Mouse (Mus musculus): Measurements from ENCODE around the gene Tbc1d10a. TPM values are rescaled to one million over a fixed set of nuclear protein-coding genes. Genes with fewer than 3 reads are reported as not detected.
A peak's percentile ranks its signal among the peaks of the same experiment; 100 is the strongest.

Tbc1d10a gene
- polyA plus RNA-seq, 1 experiment from 2014 or later, result 20.9 TPM

DNA sequence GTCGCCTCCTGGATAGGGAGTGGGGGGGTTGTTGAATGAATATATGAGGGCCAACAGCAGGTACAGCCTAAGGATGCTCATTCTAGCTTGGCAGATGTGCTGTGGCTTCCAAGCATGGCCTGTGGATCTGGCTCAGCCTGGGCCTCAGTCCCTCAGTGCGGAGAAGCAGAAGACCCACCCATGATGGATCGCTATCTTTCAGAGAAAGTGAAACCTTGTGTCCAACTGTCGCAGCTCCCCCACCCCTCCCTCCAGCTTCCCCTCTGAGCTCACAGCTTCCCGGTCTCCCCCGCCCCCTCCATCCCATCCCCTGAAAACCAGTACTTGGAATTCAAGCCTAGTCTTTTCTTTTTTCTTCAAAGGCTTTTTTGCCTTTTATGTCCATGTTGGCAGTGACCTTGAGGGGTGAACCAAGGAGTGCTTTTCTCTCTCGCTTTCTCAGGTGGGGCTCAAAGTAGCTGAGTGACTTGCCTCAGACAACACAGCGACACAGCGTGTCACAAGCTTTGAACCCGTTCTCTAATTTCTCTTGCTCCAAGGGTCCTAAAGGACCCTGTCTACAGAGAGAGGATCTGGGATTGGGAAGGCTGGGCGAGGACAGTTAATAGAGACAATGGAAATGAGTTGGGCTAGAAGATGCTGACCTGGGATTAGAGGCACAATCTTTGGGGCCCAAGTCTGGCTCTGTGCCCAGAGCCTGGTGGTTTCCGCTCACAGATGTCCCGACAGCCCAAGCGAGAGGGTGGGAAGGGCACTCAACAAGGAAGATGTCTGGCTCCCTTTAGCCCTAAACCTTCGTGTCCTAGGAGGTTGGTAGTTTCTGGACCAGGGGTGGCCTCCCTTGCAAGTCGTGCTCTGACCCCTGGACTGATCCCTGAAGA is 49.3 kb downstream of the Tbc1d10a start, which contains the start of gene Osm:
Osm (plus strand) TSS at position 756 of the 881 bp plus-strand sequence.
- Histone ChIP-seq H3K4me1 (ENCODE audit: control insufficient read depth, insufficient read depth, low read length) (no peaks in the 10 kb centered on the region), H3K4me3 (ENCODE audit: low read length) (peak within 1 kb of the TSS; percentile 27), H3K36me3 (ENCODE audit: control insufficient read depth, insufficient read depth) (no peaks in the 10 kb centered on the region), H3K4me2 (ENCODE audit: low read depth, low read length) (peak within 1 kb of the TSS; percentile 29), H3K27me3 (ENCODE audit: control insufficient read depth, insufficient read depth, low read length) (no peaks in the 10 kb centered on the region), H3K9me3 (replicated peaks; ENCODE audit: control insufficient read depth, low read length) (no peaks in the 10 kb centered on the region), H3K27ac (ENCODE audit: low read length) (peak within 1 kb of the TSS; percentile 17; the same call in 1 of the 2 replicates), H3K9ac (ENCODE audit: low read length) (no peak within 1 kb of the TSS; the same call in 1 of the 2 replicates)
- WGBS, result 59% methylated on average over 16 of the region's 16 CpGs
- ATAC-seq (replicated peaks; ENCODE audit: extremely low read depth, insufficient read depth, low FRiP score), result no peak

DNA sequence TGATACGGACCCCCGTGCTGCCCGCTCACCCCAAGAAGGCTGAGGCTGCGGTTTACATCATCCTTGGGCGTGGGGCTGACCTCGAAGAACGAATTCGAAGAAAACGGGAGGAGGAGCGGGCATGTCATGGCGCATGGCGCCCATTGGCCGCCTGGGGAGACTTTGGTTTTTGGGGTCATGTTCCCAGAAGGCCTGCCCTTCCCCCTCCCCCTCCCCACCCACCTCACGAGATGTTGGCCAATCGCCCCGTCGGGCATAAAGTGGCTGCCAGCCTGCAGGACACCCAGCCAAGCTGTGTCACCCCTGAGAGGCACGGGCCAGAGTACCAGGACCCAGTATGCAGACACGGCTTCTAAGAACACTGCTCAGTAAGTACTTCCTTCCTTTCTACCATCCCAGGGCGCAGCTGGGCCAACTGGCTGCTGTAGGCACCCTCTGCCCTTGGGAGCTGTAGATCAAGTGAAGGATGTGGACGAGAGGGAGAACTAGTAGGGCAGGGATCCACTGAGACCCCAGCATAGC is 50.0 kb downstream of the Tbc1d10a start:
- Histone ChIP-seq H3K4me2 (ENCODE audit: low read depth, low read length) (peak overlapping the region; percentile 29), H3K4me3 (ENCODE audit: low read length) (peak overlapping the region; percentile 27), H3K27me3 (ENCODE audit: control insufficient read depth, insufficient read depth, low read length) (no peaks in the 10 kb centered on the region), H3K4me1 (ENCODE audit: control insufficient read depth, insufficient read depth, low read length) (no peaks in the 10 kb centered on the region), H3K9me3 (replicated peaks; ENCODE audit: control insufficient read depth, low read length) (no peaks in the 10 kb centered on the region), H3K27ac (ENCODE audit: low read length) (peak overlapping the region; percentile 17; the same call in 1 of the 2 replicates), H3K36me3 (ENCODE audit: control insufficient read depth, insufficient read depth) (no peaks in the 10 kb centered on the region), H3K9ac (ENCODE audit: low read length) (no peak overlapping the region; the same call in 1 of the 2 replicates)
- WGBS, result 85% methylated on average over 21 of the region's 21 CpGs
- no peak for ATAC-seq (replicated peaks; ENCODE audit: extremely low read depth, insufficient read depth, low FRiP score)

DNA sequence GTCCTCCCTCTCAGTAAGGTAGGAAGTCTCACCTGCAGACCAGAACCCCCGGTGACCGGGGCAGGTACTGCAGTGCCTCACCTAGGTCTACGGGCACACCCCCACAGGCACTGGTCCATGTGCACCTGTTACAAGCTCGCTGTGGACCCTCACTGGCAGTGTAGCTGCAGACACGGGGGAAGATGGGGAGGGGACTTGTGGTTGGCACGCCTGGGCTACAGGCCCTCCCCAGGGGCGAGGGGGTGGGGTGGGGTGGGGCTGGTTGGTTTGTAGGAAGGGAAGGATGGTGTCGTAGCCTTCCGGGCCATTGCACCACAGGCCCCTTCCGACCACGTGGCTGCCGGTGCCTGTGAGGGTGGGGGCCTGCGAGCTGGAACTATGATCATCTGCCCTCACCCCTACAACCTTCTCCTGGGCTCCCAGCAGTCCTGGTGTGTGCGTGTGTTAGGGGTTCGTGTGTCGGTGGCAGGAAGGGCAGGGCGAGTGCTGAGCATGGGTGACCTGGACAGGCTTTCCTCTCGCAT is 50.9 kb downstream of the Tbc1d10a start:
- 69% methylated on average over 18 of the region's 18 CpGs for WGBS
- H3K4me1 ChIP-seq (ENCODE audit: control insufficient read depth, insufficient read depth, low read length), result no peaks in the 10 kb centered on the region
- ATAC-seq (replicated peaks; ENCODE audit: extremely low read depth, insufficient read depth, low FRiP score), result peak; percentile 37; the same call in 1 of the 2 replicates
- no peak overlapping the region for H3K9ac ChIP-seq (ENCODE audit: low read length)
- H3K27ac ChIP-seq (ENCODE audit: low read length), result no peak overlapping the region; the same call in 1 of the 2 replicates
- H3K36me3 ChIP-seq (ENCODE audit: control insufficient read depth, insufficient read depth), result no peaks in the 10 kb centered on the region
- H3K4me3 ChIP-seq (ENCODE audit: low read length), result peak overlapping the region; percentile 27
- H3K27me3 ChIP-seq (ENCODE audit: control insufficient read depth, insufficient read depth, low read length), result no peaks in the 10 kb centered on the region
- H3K9me3 ChIP-seq (replicated peaks; ENCODE audit: control insufficient read depth, low read length), result no peaks in the 10 kb centered on the region
- peak overlapping the region; percentile 29 for H3K4me2 ChIP-seq (ENCODE audit: low read depth, low read length)

DNA sequence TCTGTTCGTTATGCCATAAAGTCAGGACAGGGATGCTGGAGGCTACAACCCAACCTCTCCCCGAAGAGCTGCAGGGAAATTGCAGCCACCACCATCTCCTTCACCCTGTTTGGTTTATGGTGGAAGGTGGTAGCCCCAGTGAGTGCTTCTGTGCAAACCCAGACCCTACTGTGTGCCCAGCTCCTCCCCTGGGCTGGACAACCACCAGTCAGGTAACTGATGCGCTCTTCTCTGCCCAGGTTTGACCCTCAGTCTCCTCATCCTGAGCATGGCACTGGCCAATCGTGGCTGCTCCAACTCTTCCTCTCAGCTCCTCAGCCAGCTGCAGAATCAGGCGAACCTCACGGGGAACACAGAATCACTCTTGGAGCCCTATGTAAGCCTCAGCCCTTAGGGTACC is 51.6 kb downstream of the Tbc1d10a start:
- Histone ChIP-seq H3K4me2 (ENCODE audit: low read depth, low read length) (no peak overlapping the region), H3K9ac (ENCODE audit: low read length) (no peak overlapping the region), H3K4me1 (ENCODE audit: control insufficient read depth, insufficient read depth, low read length) (no peaks in the 10 kb centered on the region), H3K27me3 (ENCODE audit: control insufficient read depth, insufficient read depth, low read length) (no peaks in the 10 kb centered on the region), H3K4me3 (ENCODE audit: low read length) (no peak overlapping the region), H3K36me3 (ENCODE audit: control insufficient read depth, insufficient read depth) (no peaks in the 10 kb centered on the region), H3K27ac (ENCODE audit: low read length) (no peak overlapping the region), H3K9me3 (replicated peaks; ENCODE audit: control insufficient read depth, low read length) (no peaks in the 10 kb centered on the region)
- ATAC-seq (replicated peaks; ENCODE audit: extremely low read depth, insufficient read depth, low FRiP score), result no peak
- WGBS, result 85% methylated on average over 6 of the region's 6 CpGs

DNA sequence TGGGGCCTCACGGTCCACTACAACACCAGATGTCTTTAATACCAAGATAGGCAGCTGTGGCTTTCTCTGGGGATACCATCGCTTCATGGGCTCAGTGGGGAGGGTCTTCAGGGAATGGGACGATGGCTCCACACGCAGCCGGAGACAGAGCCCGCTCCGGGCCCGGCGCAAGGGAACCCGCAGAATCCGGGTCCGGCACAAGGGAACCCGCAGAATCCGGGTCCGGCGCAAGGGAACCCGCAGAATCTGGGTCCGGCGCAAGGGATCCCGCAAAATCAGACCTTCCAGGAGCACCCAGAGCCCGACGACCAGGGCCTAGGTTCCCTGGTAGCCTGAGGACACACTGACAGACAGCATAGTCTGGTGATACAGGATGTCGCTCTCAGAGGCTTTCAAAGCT is 53.1 kb downstream of the Tbc1d10a start:
- H3K4me2 ChIP-seq (ENCODE audit: low read depth, low read length), result no peak overlapping the region
- H3K27ac ChIP-seq (ENCODE audit: low read length), result no peak overlapping the region
- H3K9ac ChIP-seq (ENCODE audit: low read length), result no peak overlapping the region
- H3K36me3 ChIP-seq (ENCODE audit: control insufficient read depth, insufficient read depth), result no peaks in the 10 kb centered on the region
- no peak for ATAC-seq (replicated peaks; ENCODE audit: extremely low read depth, insufficient read depth, low FRiP score)
- H3K27me3 ChIP-seq (ENCODE audit: control insufficient read depth, insufficient read depth, low read length), result no peaks in the 10 kb centered on the region
- no peaks in the 10 kb centered on the region for H3K9me3 ChIP-seq (replicated peaks; ENCODE audit: control insufficient read depth, low read length)
- no peaks in the 10 kb centered on the region for H3K4me1 ChIP-seq (ENCODE audit: control insufficient read depth, insufficient read depth, low read length)
- no peak overlapping the region for H3K4me3 ChIP-seq (ENCODE audit: low read length)
- WGBS, result 89% methylated on average over 23 of the region's 23 CpGs

DNA sequence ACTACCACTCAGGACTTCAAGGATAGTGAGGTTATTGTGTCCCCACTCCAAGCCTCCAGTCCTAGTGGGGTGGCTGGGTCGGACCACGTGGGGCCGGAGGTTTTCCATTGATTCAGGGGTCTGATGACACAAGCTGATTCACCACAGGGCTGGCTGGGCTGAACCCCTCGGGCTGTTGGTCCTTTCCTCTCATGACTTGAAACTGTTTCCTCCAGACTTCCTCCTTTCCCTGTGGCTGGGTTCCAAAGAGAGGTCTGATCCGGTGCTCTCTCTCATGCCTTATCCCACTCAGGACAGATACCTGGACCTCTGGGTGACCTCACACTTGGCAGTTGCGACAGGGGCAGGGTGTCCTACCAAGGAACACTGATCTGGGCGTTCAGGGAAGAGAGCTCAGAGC is 53.6 kb downstream of the Tbc1d10a start:
- Histone ChIP-seq H3K27ac (ENCODE audit: low read length) (no peak overlapping the region), H3K4me2 (ENCODE audit: low read depth, low read length) (no peak overlapping the region), H3K27me3 (ENCODE audit: control insufficient read depth, insufficient read depth, low read length) (no peaks in the 10 kb centered on the region), H3K36me3 (ENCODE audit: control insufficient read depth, insufficient read depth) (no peaks in the 10 kb centered on the region), H3K9me3 (replicated peaks; ENCODE audit: control insufficient read depth, low read length) (no peaks in the 10 kb centered on the region), H3K4me3 (ENCODE audit: low read length) (no peak overlapping the region), H3K4me1 (ENCODE audit: control insufficient read depth, insufficient read depth, low read length) (no peaks in the 10 kb centered on the region), H3K9ac (ENCODE audit: low read length) (no peak overlapping the region)
- ATAC-seq (replicated peaks; ENCODE audit: extremely low read depth, insufficient read depth, low FRiP score), result no peak
- 62% methylated on average over 7 of the region's 7 CpGs for WGBS

DNA sequence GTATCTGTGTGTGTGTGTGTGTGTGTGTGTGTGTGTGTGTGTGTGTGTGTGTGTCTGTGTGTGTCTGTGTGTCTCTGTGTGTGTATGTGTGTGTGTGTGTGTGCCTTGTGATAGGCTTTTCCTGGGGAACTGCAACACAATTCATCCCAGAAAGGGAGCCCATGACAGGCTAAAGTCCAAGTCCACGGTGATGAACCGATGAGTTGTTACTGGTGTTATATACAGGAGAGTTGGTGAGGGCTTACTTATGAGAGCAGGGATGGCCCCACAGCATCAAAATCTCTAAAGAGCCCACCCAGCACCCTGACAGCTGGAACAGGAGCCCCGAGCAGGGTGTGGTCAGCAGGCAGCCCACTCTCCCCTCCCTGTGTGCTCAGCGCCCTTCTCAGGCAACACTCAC is 54.6 kb downstream of the Tbc1d10a start:
- Histone ChIP-seq H3K4me2 (ENCODE audit: low read depth, low read length) (no peak overlapping the region), H3K27ac (ENCODE audit: low read length) (no peak overlapping the region), H3K4me3 (ENCODE audit: low read length) (no peak overlapping the region), H3K36me3 (ENCODE audit: control insufficient read depth, insufficient read depth) (no peaks in the 10 kb centered on the region), H3K9ac (ENCODE audit: low read length) (no peak overlapping the region), H3K4me1 (ENCODE audit: control insufficient read depth, insufficient read depth, low read length) (no peaks in the 10 kb centered on the region), H3K9me3 (replicated peaks; ENCODE audit: control insufficient read depth, low read length) (no peaks in the 10 kb centered on the region), H3K27me3 (ENCODE audit: control insufficient read depth, insufficient read depth, low read length) (no peaks in the 10 kb centered on the region)
- ATAC-seq (replicated peaks; ENCODE audit: extremely low read depth, insufficient read depth, low FRiP score), result no peak
- 79% methylated on average over 4 of the region's 4 CpGs for WGBS

DNA sequence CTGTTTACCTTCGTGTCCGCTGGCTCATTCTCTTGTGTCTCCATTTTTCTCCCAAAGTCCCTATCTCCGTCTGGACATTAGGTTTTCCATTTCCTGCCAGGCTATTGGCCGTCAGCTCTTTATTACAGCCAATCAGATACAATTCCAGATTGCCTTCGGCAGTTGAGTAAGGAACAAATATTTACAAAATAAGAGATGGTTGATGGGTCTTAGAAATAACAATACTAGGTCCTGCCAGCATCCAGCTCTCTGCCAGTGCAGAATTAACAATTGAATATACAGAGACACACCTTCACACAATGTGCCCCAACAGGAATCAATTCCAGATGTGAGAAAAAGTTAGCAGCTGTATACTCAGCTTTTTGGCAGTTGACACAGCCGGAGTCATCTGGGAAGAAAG is 59.5 kb downstream of the Tbc1d10a start:
- Histone ChIP-seq H3K27me3 (ENCODE audit: control insufficient read depth, insufficient read depth, low read length) (no peaks in the 10 kb centered on the region), H3K4me1 (ENCODE audit: control insufficient read depth, insufficient read depth, low read length) (no peaks in the 10 kb centered on the region), H3K9ac (ENCODE audit: low read length) (no peak overlapping the region), H3K27ac (ENCODE audit: low read length) (no peak overlapping the region), H3K4me2 (ENCODE audit: low read depth, low read length) (no peak overlapping the region), H3K36me3 (ENCODE audit: control insufficient read depth, insufficient read depth) (no peaks in the 10 kb centered on the region), H3K4me3 (ENCODE audit: low read length) (no peak overlapping the region), H3K9me3 (replicated peaks; ENCODE audit: control insufficient read depth, low read length) (no peaks in the 10 kb centered on the region)
- WGBS, result 54% methylated on average over 6 of the region's 6 CpGs
- no peak for ATAC-seq (replicated peaks; ENCODE audit: extremely low read depth, insufficient read depth, low FRiP score)

DNA sequence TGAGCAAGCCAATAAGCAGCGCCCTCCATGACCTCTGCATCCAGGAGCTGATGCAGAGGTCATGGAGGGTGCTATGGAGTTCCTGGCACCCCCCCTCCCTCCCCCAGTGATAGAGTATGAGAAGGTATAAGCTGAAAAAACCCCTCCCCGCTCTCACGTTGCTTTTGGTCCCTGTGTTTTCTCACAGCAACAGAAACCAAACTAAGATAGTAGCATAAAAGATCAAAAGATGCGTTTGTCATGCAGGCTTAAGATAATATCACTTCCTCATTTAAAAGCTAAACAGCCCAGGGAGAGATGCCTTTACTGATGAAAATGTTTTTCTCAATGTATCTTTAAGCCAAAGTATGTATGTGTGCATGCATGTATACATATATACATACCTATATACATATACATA is 60.0 kb downstream of the Tbc1d10a start:
- Histone ChIP-seq H3K9me3 (replicated peaks; ENCODE audit: control insufficient read depth, low read length) (no peaks in the 10 kb centered on the region), H3K4me3 (ENCODE audit: low read length) (no peak overlapping the region), H3K4me1 (ENCODE audit: control insufficient read depth, insufficient read depth, low read length) (no peaks in the 10 kb centered on the region), H3K9ac (ENCODE audit: low read length) (no peak overlapping the region), H3K27ac (ENCODE audit: low read length) (no peak overlapping the region), H3K4me2 (ENCODE audit: low read depth, low read length) (no peak overlapping the region), H3K36me3 (ENCODE audit: control insufficient read depth, insufficient read depth) (no peaks in the 10 kb centered on the region), H3K27me3 (ENCODE audit: control insufficient read depth, insufficient read depth, low read length) (no peaks in the 10 kb centered on the region)
- WGBS, result 58% methylated on average over 4 of the region's 4 CpGs
- ATAC-seq (replicated peaks; ENCODE audit: extremely low read depth, insufficient read depth, low FRiP score), result no peak
